Mouse (Mus musculus) gastrocnemius, postnatal 36 days (tissue): ENCODE measurements around the gene Cyp2w1. TPM values are rescaled to one million over a fixed set of nuclear protein-coding genes. Genes with fewer than 3 reads are reported as not detected.
"Not testable (repeated sequence)": the region's sequence is repeated elsewhere in the genome, so short reads cannot be mapped to it uniquely, and the experiment has no call there.

Experiments used
- DNase-seq, 2 experiments: peaks; one replicate each; pipeline ENCODE4 v3.0.0; 2022
- intact Hi-C: fragments of 180-260 bp; cut with DNase I; formaldehyde crosslinking; loops from one replicate; pipeline ENCODE4 v1.15.1; 2025
- total RNA-seq, 2 experiments: library from RNA; stranded (reverse); gene quantifications; 2 replicates each; pipeline ENCODE4 v1.2.3; 2021

The Cyp2w1 gene
- total RNA-seq, 2 experiments from 2014 or later = not detected

DNA sequence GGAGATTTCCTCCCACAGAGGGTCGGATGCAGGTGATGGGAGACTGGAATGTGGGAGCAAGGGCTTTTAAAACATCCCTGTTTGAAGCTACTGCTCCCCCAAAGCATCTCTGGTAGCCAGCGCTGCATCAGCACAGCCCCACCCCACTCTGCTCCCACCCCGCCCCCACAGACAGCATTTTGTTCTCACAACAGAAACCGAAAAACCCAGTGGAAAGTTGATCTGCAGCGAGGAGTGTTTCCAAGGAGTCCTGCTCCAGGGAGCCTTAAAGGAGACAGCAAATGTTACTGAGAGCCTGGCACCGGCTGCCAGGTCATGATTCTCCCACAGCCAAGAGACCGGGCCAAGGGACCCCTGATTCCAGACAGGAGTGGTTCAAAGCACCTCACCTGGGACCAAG, 21.7 kb upstream of the Cyp2w1 start:
- intact Hi-C loops = no loop called here
- no peak for DNase-seq

DNA sequence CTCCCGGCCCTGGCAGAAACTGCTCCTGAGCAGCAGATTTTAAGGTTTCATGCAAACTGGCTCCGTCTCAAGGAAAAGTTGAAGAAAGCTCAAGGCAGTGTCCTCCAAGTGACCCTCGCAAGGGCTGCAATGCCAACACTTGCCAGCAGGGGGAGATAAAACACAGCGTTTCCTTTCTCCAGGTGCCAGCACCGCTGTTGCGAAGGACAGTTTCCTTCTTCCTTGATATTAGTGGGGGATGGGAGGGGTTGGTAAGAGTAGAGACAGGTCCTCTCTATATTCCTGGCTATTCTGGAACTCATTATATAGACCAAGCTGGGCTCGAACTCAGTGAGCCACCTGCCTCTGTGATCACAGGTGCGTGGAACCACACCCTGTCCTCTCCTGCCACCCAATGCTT, 20.7 kb upstream of the Cyp2w1 start:
- DNase-seq = peak; percentile 72 to 84
- intact Hi-C loops = loop anchor here (1.0 kb wide), 1 partner anchor 24 kb away; no protein-coding TSS in a partner anchor

DNA sequence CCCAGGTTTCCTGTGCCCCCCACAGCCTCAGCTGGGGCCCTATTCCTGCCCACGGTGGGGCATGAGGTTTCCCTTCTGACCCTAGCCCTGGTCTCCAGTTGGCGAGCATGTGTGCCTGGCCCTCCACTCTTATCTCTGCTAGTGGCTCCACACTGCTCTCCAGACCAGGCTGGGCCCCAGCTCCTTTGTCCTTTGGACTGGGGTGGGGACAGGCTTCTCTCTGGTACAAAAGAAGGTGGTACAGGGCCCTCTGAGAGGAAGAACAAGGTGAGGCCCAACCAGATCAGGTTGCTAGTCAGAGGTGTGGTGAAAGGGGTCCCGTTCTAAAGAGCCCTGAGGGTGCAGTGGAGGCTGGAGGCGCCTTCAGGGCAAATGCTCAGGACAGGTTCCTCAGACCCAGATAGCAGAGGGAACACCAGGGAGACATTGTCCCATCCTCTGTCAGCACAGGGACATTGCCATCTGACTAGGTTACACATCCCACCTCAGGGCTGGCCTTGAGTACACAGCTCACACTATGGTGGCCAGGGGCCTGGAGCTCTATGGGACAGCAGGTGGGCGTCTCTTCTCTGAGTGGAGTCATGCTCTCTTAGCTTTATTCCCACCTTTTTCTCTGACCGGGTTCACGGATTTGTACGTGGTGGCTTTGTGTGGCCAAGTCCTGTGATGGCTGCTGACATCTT, 19.7 kb upstream of the Cyp2w1 start:
- intact Hi-C loops = loop anchor here (1.0 kb wide), 1 partner anchor 23 kb away; no protein-coding TSS in a partner anchor
- no peak for DNase-seq

DNA sequence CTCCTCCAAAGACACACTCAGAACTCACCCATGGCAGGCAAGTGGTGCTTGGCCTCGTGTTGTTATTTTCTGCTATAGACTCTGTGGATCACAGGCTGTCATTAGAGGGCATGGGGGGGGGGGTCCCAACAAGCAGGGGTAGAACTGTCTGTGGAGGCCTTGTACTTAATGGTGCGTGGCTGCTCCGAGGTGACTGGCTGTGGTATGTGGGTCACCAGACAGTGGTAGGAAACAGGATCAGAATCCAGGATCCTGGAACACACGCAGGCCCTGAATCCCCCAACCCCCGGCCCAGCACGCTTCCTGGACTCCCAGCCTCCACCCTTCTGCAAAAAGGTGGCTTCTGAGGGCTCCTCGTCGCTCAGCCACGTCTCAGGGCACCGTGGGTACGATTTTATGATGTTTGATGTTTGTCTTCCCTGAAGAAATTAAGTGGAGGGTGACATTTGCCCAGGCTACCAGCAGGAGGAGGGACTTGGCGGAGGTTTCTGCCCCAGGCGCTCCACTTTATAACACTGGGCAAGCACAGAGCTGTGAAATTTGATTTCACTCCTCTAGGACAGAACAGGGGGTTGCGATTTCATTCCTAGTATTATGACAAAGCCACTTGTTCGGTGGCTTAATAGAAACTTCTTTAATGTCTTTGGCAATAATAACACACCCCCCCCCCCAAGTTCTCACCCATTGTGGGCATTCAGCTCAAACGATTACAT, 19.0 kb upstream of the Cyp2w1 start:
- intact Hi-C loops = no loop called here
- DNase-seq = no peak

DNA sequence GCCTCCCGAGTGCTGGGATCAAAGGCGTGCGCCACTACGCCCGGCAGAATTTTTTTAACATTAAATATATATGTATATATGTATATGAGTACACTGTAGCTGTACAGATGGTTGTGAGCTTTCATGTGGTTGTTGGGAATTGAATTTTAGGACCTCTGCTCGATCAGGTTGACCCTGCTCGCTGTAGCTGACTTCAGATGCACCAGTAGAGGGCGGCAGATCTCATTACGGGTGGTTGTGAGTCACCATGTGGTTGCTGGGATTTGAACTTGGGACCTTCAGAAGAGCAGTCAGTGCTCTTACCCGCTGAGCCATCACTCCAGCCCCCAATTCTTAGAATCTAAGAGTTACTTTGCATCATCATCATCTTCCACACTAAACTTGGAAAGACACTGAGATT, 18.0 kb upstream of the Cyp2w1 start:
- DNase-seq, intact Hi-C loops: not testable (repeated sequence)

DNA sequence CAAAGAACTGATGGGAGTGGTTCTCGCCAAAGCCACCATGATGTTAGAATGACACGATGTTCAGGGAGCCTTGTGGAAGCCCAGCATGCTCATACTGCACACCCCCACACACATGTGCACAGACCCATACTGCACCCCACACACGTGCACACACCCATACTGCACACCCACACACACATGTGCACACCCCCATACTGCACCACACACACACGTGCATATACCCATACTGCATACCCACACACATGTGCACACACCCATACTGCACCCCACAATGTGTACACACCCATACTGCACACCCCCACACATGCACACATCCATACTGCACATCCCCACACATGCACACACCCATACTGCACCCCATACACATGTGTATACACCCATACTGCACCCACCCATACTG, 16.8 kb upstream of the Cyp2w1 start:
- intact Hi-C loops = no loop called here
- DNase-seq = no peak

DNA sequence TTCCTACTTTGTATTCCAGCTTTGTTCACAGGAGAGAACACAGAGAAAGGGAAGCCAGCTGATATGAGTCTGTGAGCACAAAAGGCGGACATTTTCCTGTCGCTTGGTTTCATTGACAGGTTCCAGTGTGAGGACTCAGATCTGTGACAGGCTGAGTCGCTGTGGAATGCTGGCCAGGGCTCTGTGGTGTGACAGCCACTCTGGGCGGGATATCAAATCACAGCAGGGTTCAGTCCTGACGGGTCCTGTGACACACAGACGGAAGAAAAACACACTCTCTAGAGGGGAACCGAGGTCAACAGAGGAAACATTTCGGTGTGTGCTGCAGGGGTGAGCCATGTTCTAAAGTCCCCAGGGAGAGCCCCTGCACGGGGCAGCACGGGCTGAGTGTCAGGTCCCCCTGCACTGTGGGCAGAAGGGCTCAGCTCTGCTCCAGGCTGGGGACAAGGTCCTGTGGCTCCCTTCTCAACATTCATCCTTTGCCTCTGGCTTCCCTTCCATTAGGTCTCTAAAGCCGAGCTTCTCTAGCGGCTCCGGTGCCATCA, 14.5 kb upstream of the Cyp2w1 start:
- intact Hi-C loops = no loop called here
- no peak for DNase-seq

DNA sequence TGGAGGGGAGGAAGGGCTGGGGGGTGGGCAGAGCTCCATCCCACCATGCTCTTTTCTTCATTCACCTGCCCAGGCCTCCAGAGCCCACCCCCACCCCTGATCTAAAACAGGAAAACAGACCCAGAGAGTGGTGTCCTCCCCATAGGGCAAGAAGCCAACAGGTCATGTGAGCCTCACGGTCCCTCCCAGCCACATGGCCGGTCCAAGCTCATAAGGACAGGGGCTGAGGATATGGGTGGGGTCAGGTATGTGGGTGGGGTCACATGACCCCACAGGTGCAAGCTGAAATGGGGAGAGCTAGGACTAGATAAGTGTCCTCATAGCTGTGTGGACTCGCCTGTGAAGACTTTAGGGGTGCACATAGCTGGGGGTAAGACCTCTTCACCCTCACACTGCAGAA, 14.0 kb upstream of the Cyp2w1 start:
- intact Hi-C loops = no loop called here
- no peak for DNase-seq

DNA sequence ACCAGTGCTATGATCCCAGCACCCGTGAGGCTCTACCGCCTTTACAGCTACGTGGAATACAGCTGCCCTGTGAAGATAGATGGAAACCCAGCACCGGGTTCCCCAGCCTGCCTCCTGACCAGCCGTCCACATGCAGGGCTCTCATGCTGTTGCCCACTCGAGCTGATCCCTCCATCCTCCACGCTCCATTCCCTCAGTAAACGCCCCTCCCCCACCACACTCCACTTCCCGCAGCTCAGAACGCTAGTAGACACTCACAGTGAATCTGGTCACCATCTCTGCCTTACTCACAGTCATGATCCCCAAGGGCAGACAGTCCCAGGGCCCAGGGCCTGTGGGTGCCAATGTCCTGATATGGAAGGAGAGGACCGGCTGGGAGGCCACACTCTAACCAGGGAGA, 13.5 kb upstream of the Cyp2w1 start:
- no peak for DNase-seq
- intact Hi-C loops = no loop called here

DNA sequence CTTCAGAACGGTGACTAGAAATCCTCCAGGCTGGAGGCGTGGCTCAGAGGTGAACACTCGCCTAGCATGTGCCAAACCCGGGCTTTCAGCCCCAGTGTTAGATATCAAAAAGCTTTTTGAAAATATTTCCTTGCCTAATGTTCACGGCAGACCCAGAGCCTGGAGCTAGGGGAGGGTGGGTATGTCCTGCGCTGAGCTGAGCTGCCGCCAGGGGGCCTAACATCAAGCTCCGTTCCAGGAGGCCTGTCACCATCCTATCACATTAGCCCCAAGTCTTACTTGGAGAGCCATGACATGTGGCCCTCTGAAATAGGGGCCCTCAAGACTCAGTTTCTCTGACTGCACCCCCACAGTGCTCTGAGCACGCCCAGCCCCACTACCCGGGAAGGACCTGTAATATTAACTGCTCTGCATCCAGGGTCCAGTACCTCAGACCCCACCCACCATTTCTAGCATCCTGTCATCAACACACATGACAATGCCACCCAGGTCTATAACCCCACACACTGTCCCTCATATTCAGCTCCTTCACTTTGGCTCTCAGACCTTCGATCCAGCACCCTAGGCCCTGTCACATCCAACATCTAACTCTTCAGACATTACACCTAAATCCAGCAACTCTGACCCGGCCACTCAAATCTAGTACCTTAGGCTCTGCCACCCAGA, 8.3 kb upstream of the Cyp2w1 start:
- peak; percentile 67 to 71 for DNase-seq
- intact Hi-C loops = no loop called here

DNA sequence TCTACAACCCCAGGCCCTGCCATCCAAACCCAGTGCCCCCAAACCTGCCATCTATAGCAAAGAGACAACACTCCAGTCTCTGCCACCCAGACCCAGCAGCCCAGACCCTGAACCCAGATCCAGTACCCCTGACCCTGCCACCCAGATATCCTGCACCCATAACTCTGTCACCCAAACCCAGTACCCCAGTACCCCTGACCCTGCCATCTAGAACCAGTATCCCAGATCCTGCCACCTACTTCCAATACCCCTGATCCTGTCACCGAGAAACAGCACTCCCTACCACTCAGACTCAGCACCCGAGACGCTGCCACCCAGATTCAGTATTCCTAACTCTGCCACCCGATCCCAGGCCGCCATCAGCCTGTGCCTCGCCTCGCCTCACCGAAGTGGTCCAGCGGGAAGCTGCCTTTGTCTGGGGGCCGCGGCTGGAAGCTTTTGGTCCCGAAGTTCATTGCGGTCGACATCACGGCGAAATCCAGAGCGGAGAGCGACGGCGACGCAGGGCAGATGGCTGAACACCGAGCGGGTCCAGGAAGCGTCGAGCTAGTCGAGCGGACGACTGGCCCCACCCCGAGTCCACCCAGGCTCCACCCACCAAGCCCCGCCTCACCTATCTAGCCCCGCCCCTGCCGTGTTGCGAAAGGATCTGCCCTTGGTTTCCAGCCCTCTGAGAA, 7.6 kb upstream of the Cyp2w1 start:
- DNase-seq = peak; percentile 97
- intact Hi-C loops = no loop called here

DNA sequence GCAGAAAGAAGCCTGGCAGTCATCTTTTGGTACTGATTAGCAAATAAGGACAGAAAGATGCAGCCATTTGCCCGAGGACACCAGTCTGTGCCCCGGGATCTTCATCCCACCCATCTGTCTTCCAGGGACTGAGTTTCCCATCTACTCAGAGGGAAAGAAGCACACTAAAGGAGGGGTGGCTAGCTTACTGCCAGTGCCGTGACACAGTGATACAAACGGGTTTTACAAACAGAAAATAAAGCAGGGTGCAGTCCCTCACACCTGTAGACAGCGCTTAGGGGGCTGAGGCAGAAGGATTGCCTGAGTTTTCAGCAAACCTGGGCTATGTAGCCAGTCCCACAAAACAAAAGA, 7.1 kb upstream of the Cyp2w1 start:
- intact Hi-C loops = no loop called here
- DNase-seq = no peak

DNA sequence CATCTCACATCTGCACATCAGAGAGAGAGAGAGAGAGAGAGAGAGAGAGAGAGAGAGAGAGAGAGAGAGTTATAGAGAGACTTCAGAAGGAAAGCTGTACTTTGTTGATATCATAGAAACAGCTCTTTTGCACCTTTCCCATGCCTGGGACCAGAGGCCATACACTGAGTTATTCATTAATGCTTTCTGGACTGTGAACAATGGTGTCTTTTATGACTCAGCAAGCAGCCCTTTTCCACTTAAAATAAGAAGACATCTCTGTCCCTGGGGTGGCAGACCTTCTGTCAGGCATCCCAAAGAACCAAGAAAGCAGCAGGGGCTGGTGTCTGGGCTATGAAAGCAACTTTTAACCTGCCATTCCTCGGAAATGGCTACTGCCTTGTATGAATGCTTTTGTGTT, 5.2 kb upstream of the Cyp2w1 start:
- intact Hi-C loops = no loop called here
- DNase-seq = no peak

DNA sequence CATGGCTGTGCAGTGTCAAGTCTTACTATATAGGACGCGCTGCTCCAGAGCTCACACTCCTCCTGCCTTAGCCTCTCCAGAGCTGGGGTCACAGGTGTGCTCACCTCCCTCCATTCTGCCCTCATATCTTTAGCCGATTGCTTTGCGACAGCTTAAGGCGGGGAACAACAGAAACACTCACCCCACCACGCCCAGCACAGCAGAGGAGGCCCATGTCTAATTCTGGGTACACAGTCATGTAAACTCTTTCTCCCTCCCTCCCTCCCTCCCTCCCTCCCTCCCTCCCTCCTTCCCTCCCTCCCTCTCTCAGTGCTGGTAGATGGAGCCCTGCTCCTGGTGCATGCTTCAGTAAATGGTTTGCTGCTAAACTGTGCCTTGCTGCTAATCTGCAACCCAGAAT, 2.7 kb upstream of the Cyp2w1 start:
- DNase-seq = no peak
- intact Hi-C loops = no loop called here

DNA sequence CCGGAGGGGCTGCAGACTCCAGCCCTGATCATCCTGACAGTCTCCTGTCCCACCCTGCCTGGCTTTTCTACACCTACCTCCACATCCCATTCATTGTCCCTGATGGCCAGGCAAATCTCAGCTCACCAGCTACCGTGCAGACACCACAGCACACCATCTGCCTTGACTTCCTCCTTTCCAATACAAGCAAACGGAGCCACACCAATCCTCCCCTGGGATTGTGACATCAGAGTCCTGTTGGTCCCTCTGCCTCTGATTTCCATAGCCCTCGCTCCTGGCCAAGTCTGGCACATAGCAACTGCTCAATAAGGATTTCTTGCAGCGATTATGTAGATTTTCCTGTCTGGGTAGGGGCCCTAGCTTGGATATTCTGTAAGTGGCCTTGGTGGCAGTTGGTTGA, 1.3 kb upstream of the Cyp2w1 start, which contains the start of gene Cox19:
TSS of gene Cox19 (minus strand) at position 285 of the 400 bp plus-strand sequence.
- no peak for DNase-seq
- intact Hi-C loops = no loop called here

DNA sequence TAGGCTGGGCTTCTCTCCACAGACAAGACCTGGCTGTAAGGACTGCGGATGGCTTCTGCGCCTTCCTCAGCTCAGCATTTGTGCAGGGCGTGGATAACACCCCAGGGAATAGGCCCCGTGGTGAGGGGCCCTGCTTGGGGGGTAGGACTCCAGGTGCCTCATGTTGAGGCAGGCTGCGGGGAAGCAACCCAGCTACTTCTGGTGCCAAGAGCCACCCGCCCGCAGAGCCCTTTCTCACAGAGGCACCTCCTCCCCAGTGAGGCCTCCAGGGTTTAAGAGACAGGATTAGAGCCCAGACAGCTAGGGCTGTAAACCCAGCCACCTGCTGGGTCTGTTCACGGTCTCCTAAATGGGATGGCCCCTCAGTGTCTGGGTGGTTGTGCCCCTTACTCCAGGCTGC, 789 bp upstream of the Cyp2w1 start:
- intact Hi-C loops = no loop called here
- no peak for DNase-seq

DNA sequence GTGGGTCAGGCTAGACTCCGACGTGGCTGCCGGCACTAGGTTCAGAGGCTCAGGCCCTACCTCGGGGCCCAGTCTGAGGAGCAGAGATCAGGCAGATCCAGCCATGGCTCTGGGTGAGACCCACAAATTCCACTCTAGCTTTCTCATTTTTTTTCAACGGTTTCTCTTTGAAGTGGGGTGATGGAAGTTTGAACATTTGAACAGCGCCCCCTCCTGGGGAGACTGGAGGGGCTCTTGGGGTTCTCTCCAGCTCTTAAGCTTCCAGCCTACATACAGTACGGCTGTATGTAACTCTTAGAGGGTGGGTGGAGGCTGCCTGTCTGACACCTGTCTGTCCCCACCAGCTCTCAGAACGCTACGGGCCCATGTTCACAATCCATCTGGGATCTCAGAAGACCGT, 1.1 kb downstream of the Cyp2w1 start:
- no peak for DNase-seq
- intact Hi-C loops = no loop called here

DNA sequence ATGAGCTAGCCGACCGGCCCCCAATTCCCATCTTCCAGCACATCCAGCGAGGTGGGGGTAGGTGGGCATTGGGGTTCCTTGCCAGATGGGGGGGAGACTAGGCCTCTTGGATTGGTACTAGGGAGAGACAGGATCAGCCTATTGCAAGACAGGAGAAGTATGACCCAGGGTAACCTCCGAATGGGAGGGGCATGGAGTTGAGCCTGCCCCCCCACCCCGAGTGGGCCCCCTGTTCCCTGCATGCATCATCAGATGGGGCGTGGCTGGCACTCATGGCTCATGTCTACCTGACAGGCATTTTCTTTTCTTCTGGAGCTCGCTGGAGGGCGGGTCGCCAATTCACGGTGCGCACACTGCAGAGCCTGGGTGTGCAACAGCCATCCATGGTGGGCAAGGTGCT, 1.5 kb downstream of the Cyp2w1 start:
- intact Hi-C loops = no loop called here
- DNase-seq = no peak

DNA sequence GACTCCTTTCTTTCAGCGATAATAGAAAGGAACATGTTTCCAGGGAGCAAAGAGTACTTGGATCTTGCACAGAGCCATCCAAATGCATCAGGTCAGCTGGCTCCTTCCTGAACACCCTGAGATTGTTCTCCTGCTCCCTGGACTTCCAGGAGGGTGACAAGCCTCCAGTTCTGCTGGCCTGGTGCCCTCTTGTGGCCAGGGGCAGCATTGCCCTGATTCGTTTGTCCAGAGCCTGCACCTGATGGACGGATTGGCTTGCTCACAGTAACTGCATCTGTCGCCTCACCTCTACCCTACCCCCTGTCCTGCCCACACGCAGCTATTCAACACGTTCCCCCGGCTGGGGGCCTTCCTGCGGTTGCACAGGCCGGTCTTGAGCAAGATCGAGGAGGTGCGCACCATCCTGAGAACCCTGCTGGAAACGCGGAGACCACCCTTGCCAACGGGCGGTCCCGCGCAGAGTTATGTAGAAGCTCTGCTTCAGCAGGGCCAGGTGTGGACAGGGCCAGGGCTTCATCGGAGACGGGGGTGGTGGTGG, 2.9 kb downstream of the Cyp2w1 start:
- peak; percentile 70 to 76 for DNase-seq
- intact Hi-C loops = loop anchor here (1.0 kb wide), 1 partner anchor 23 kb away; no protein-coding TSS in a partner anchor

DNA sequence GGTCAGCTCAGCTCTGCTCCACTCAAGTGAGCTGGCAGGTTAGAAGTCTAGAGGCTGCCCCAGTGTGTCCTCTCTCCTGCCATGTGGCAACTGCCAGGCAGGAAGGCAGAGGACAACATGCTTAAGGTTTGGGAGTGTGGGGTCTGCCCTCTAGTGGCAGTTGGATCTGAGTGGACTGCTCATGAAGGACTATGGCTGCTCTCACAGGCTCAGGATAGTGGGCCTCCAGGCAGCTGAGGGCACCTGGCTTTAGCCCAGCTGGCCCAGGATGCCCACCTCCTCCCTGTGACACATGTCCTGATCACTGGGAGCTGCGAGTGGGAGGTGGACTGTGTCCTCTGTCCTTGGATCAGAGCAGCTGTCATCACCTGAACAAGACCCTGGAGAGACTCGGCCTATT, 6.2 kb downstream of the Cyp2w1 start:
- intact Hi-C loops = no loop called here
- DNase-seq = no peak

DNA sequence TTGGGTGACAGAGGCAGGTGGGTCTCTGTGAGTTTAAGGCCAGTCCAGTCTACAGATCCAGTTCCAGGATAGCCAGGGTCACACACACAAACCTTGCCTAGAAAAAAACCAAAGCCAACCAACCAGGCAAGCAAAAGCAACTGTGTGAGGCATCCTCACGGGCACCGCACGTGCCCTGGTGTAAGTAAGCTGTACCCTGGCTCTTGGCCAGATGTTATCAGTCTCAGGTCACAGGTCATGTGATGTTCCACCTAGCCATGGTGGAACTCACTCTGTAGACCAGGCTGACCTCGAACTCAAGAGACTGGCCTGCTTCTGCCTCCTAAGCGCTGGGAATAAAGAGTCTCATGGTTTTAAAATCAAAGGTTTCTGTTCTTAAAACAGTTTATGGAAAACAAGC, 6.8 kb downstream of the Cyp2w1 start:
- no peak for DNase-seq
- intact Hi-C loops = no loop called here
